Mouse (Mus musculus): ENCODE measurements around the gene 6030468B19Rik. TPM values are rescaled to one million over a fixed set of nuclear protein-coding genes. Genes with fewer than 3 reads are reported as not detected.

6030468B19Rik gene
- polyA plus RNA-seq, 1 experiment, result 16.7 TPM

DNA sequence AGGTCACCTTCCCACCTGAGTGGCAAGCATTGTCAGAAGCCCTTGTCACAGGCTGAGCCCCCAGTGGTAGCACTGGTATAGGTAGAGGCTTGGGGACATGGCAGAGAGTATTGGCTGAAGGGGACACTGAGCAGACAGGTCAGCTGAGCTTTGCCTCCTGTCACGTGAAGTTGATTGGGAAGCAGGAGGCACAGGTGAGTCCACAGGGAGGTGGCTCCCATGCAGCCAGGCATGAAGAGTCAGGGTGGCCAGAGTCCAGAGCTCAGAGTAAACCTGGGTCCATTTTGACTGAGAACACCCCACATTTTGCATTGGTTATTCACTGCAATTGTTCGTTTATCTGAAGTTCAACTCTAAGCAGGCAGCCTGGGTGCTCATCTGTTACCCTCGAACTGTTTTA, 55.4 kb downstream of the 6030468B19Rik start:
- no peaks in the 10 kb centered on the region; the same call in 1 of the 2 replicates for H3K4me1 ChIP-seq (ENCODE audit: control insufficient read depth, insufficient read depth, low read length)
- WGBS, result 90% methylated on average over 3 of the region's 3 CpGs
- TF ChIP-seq CTCF (IDR thresholded peaks at IDR 0.05; ENCODE audit: control insufficient read depth, insufficient read depth, low read length), result no peak
- TF ChIP-seq POLR2A (IDR thresholded peaks at IDR 0.05; ENCODE audit: borderline replicate concordance, control insufficient read depth, low read depth, low read length), result no peak
- no peak overlapping the region for H3K27ac ChIP-seq (ENCODE audit: control insufficient read depth, insufficient read depth, low read depth, low read length, poor library complexity)
- no peak overlapping the region for H3K4me3 ChIP-seq (replicated peaks; ENCODE audit: control insufficient read depth, low read depth, low read length)

- no peak overlapping the region for H3K27ac ChIP-seq (ENCODE audit: control insufficient read depth, insufficient read depth, low read depth, low read length, poor library complexity)
- TF ChIP-seq POLR2A (IDR thresholded peaks at IDR 0.05; ENCODE audit: borderline replicate concordance, control insufficient read depth, low read depth, low read length) (no peak), CTCF (IDR thresholded peaks at IDR 0.05; ENCODE audit: control insufficient read depth, insufficient read depth, low read length) (no peak)
- no peak overlapping the region for H3K4me3 ChIP-seq (replicated peaks; ENCODE audit: control insufficient read depth, low read depth, low read length)
- no peaks in the 10 kb centered on the region for H3K4me1 ChIP-seq (ENCODE audit: control insufficient read depth, insufficient read depth, low read length)
- 92% methylated on average over 9 of the region's 9 CpGs for WGBS
These were observed 56.8 kb downstream of the 6030468B19Rik start for GRCm38 (mm10) chr11:117854241-117854640.

GRCm38 (mm10) chr11:117855360-117855759, 57.9 kb downstream of the 6030468B19Rik start:
- no peak overlapping the region for H3K27ac ChIP-seq (ENCODE audit: control insufficient read depth, insufficient read depth, low read depth, low read length, poor library complexity)
- 74% methylated on average over 5 of the region's 5 CpGs for WGBS
- H3K4me3 ChIP-seq (replicated peaks; ENCODE audit: control insufficient read depth, low read depth, low read length), result no peak overlapping the region
- TF ChIP-seq CTCF (IDR thresholded peaks at IDR 0.05; ENCODE audit: control insufficient read depth, insufficient read depth, low read length) (no peak), POLR2A (IDR thresholded peaks at IDR 0.05; ENCODE audit: borderline replicate concordance, control insufficient read depth, low read depth, low read length) (no peak)
- no peaks in the 10 kb centered on the region for H3K4me1 ChIP-seq (ENCODE audit: control insufficient read depth, insufficient read depth, low read length)

GRCm38 (mm10) chr11:117855975-117856374, 58.5 kb downstream of the 6030468B19Rik start:
- 77% methylated on average over 1 of the region's 1 CpGs for WGBS
- Histone ChIP-seq H3K27ac (ENCODE audit: control insufficient read depth, insufficient read depth, low read depth, low read length, poor library complexity) (no peak overlapping the region), H3K4me3 (replicated peaks; ENCODE audit: control insufficient read depth, low read depth, low read length) (no peak overlapping the region), H3K4me1 (ENCODE audit: control insufficient read depth, insufficient read depth, low read length) (no peaks in the 10 kb centered on the region)
- TF ChIP-seq CTCF (IDR thresholded peaks at IDR 0.05; ENCODE audit: control insufficient read depth, insufficient read depth, low read length), result no peak
- no peak for TF ChIP-seq POLR2A (IDR thresholded peaks at IDR 0.05; ENCODE audit: borderline replicate concordance, control insufficient read depth, low read depth, low read length)

Other genes starting within 250 kb of the 6030468B19Rik start
- 14.5 and 19.5 TPM in 2 replicates for gene Tnrc6c, start 143.4 kb upstream of the 6030468B19Rik start, polyA plus RNA-seq (2011; ENCODE audit: insufficient read depth, insufficient read length, low replicate concordance, missing spikeins)
- gene Tmc8, start 15.6 kb upstream of the 6030468B19Rik start, polyA plus RNA-seq (2011; ENCODE audit: insufficient read depth, insufficient read length, low replicate concordance, missing spikeins), result 32.6 and 51.1 TPM in 2 replicates
- 129 and 194 TPM in 2 replicates for gene Tmc6, start 15.5 kb upstream of the 6030468B19Rik start, polyA plus RNA-seq (2011; ENCODE audit: insufficient read depth, insufficient read length, low replicate concordance, missing spikeins)
- gene Gm20708, start 12.0 kb downstream of the 6030468B19Rik start, polyA plus RNA-seq (2011; ENCODE audit: insufficient read depth, insufficient read length, low replicate concordance, missing spikeins), result 9.5 and 12.3 TPM in 2 replicates
- 56.0 and 120 TPM in 2 replicates for gene Syngr2, start 12.0 kb downstream of the 6030468B19Rik start, polyA plus RNA-seq (2011; ENCODE audit: insufficient read depth, insufficient read length, low replicate concordance, missing spikeins)
- gene Afmid, start 28.3 kb downstream of the 6030468B19Rik start, polyA plus RNA-seq (2011; ENCODE audit: insufficient read depth, insufficient read length, low replicate concordance, missing spikeins), result 16.9 and 21.8 TPM in 2 replicates
- gene Tk1, start 28.4 kb downstream of the 6030468B19Rik start, polyA plus RNA-seq (2011; ENCODE audit: insufficient read depth, insufficient read length, low replicate concordance, missing spikeins), result 145 and 156 TPM in 2 replicates
- 390 and 403 TPM in 2 replicates for gene Birc5, start 51.6 kb downstream of the 6030468B19Rik start, polyA plus RNA-seq (2011; ENCODE audit: insufficient read depth, insufficient read length, low replicate concordance, missing spikeins)
- gene Tmem235, start 63.1 kb downstream of the 6030468B19Rik start, polyA plus RNA-seq (2011; ENCODE audit: insufficient read depth, insufficient read length, low replicate concordance, missing spikeins), result not detected in 2 replicates
- 2.8 and 3.2 TPM in 2 replicates for gene Tha1, start 75.8 kb downstream of the 6030468B19Rik start, polyA plus RNA-seq (2011; ENCODE audit: insufficient read depth, insufficient read length, low replicate concordance, missing spikeins)
- 3.4 and 9.6 TPM in 2 replicates for gene Socs3, start 172.4 kb downstream of the 6030468B19Rik start, polyA plus RNA-seq (2011; ENCODE audit: insufficient read depth, insufficient read length, low replicate concordance, missing spikeins)
- gene Pgs1, start 188.6 kb downstream of the 6030468B19Rik start, polyA plus RNA-seq (2011; ENCODE audit: insufficient read depth, insufficient read length, low replicate concordance, missing spikeins), result 27.1 and 67.5 TPM in 2 replicates